Mouse (Mus musculus) heart, postnatal 0 days (tissue): ENCODE measurements around the gene Slc12a3. TPM values are rescaled to one million over a fixed set of nuclear protein-coding genes. Genes with fewer than 3 reads are reported as not detected.

Experiments used
- ATAC-seq: fragments of 200-750 bp; cut with Nextera tagmentation; 2 replicates; pipeline ENCODE4 v1.8.0; 2017; ENCODE audit warnings: low read depth, moderate number of reproducible peaks, moderate library complexity; ENCODE audit not compliant: insufficient read depth
- DNase-seq: peaks from one replicate; pipeline ENCODE4 v3.0.0-alpha.2; 2016; ENCODE audit warnings: low spot score
- H3K27ac ChIP-seq: fragments of 300-500 bp; sonication (generic); 2 replicates; pipeline ENCODE4 v1.5.1; 2014; ENCODE audit warnings: low read depth, mild to moderate bottlenecking
- H3K27me3 ChIP-seq: fragments of 300-500 bp; sonication (generic); 2 replicates; pipeline ENCODE4 v1.6.1; 2014; ENCODE audit warnings: low read length, mixed read lengths; ENCODE audit not compliant: control insufficient read depth, insufficient read depth
- H3K36me3 ChIP-seq: fragments of 300-500 bp; sonication (generic); replicated peaks from 2 replicates; pipeline ENCODE4 v1.6.1; 2014; ENCODE audit warnings: low read length, mixed read lengths; ENCODE audit not compliant: control insufficient read depth, insufficient read depth
- H3K4me1 ChIP-seq: fragments of 300-500 bp; sonication (generic); 2 replicates; pipeline ENCODE4 v1.6.1; 2014; ENCODE audit warnings: antibody characterized with exemption; ENCODE audit not compliant: control insufficient read depth, insufficient read depth
- H3K4me2 ChIP-seq: fragments of 300-500 bp; sonication (generic); 2 replicates; pipeline ENCODE4 v1.6.1; 2014; ENCODE audit warnings: low read depth, mild to moderate bottlenecking, low read length, moderate library complexity
- H3K4me3 ChIP-seq: fragments of 300-500 bp; sonication (generic); 2 replicates; pipeline ENCODE4 v1.5.1; 2014; ENCODE audit warnings: low read depth, low read length
- H3K9ac ChIP-seq: fragments of 300-500 bp; sonication (generic); replicated peaks from 2 replicates; pipeline ENCODE4 v1.6.1; 2014; ENCODE audit warnings: low read depth, low read length, mixed read lengths
- H3K9me3 ChIP-seq: fragments of 300-500 bp; sonication (generic); replicated peaks from 2 replicates; pipeline ENCODE4 v1.6.1; 2016; ENCODE audit warnings: low read length; ENCODE audit not compliant: control insufficient read depth
- CTCF ChIP-seq: IDR thresholded peaks from 2 replicates; pipeline ENCODE4 v1.5.1; 2016; ENCODE audit warnings: antibody characterized with exemption, control low read depth, low read depth
- EP300 ChIP-seq: IDR thresholded peaks from 2 replicates; pipeline ENCODE4 v1.6.1; 2016; ENCODE audit warnings: antibody characterized with exemption, low read depth
- WGBS: fragments of 180-500 bp; shearing (Covaris S2); extraction: QIAGEN DNeasy Blood & Tissue Kit; methylation state at CpG from one replicate; pipeline ENCODE4 v1.1.7; 2014; 5-methylcytosine and 5-hydroxymethylcytosine counted together
- polyA plus RNA-seq: library from polyadenylated mRNA; unstranded; fragments of >200 nt; fragmentation: Nextera tagmentation; extraction: Ambion mirVana; gene quantifications from 2 replicates; pipeline ENCODE4 v1.2.1, GENCODE M21; 2015
- total RNA-seq: library from RNA; depleted of rRNA; stranded (reverse); fragments of >200 nt; gene quantifications from 2 replicates; pipeline ENCODE4 v1.2.3, GENCODE M21; 2014; ENCODE audit warnings: low replicate concordance

Slc12a3 gene
- total and polyA plus RNA-seq, 2 experiments from 2014 or later: 0.07 TPM; not detected in 1

GRCm38 (mm10) chr8:94330733-94331132, 1.7 kb downstream of the Slc12a3 start:
- peak; percentile 74 for DNase-seq
- TF ChIP-seq EP300 (no peak), CTCF (peak; percentile 90)
- no peak overlapping the region for H3K4me3 ChIP-seq
- no peaks in the 10 kb centered on the region; the same call in 1 of the 2 replicates for H3K27me3 ChIP-seq
- H3K4me2 ChIP-seq: no peak overlapping the region
- H3K36me3 ChIP-seq: no peaks in the 10 kb centered on the region
- no peak overlapping the region for H3K27ac ChIP-seq
- ATAC-seq: no peak
- no peak overlapping the region for H3K9ac ChIP-seq
- no peaks in the 10 kb centered on the region for H3K9me3 ChIP-seq
- WGBS: 26% methylated on average over 4 of the region's 4 CpGs
- no peaks in the 10 kb centered on the region for H3K4me1 ChIP-seq

- Histone ChIP-seq H3K9ac (no peak overlapping the region), H3K4me2 (no peak overlapping the region), H3K4me3 (no peak overlapping the region), H3K4me1 (no peaks in the 10 kb centered on the region), H3K9me3 (no peaks in the 10 kb centered on the region), H3K27ac (no peak overlapping the region), H3K27me3 (no peaks in the 10 kb centered on the region; the same call in 1 of the 2 replicates), H3K36me3 (no peaks in the 10 kb centered on the region)
- DNase-seq (peak; percentile 17), ATAC-seq (peak; percentile 45; the same call in 1 of the 2 replicates)
- WGBS: 37% methylated on average over 5 of the region's 5 CpGs
- TF ChIP-seq CTCF (peak; percentile 57), EP300 (no peak)
Measured at GRCm38 (mm10) chr8:94333345-94333744, 4.3 kb downstream of the Slc12a3 start.

GRCm38 (mm10) chr8:94337559-94337958, 8.6 kb downstream of the Slc12a3 start:
- H3K4me1 ChIP-seq: no peaks in the 10 kb centered on the region

DNA sequence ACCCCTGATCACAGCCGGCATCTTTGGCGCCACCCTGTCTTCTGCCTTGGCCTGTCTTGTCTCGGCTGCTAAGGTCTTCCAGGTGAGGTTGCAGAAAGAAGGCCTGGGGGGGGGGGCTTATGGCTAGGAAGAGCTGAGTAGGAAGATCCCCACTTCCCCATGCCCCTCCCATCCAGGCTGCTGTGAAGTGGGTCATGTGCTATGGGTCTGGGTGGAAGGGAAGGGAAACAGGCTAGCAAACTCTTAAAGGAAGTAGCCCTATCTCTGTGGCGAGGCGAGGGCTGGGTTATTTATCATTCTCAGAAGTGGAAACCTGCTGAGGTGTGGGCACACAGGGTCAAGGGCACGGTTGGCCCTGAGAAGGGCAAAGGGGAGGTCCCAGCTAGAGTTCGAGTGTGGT, 11.8 kb downstream of the Slc12a3 start:
- no peaks in the 10 kb centered on the region for H3K36me3 ChIP-seq
- WGBS: 77% methylated on average over 7 of the region's 7 CpGs
- no peak overlapping the region for H3K27ac ChIP-seq
- ATAC-seq (no peak), DNase-seq (no peak)
- no peaks in the 10 kb centered on the region for H3K9me3 ChIP-seq
- H3K9ac ChIP-seq: no peak overlapping the region
- TF ChIP-seq EP300 (no peak), CTCF (no peak)
- H3K4me3 ChIP-seq: no peak overlapping the region
- H3K27me3 ChIP-seq: no peaks in the 10 kb centered on the region
- no peak overlapping the region for H3K4me2 ChIP-seq
- no peaks in the 10 kb centered on the region for H3K4me1 ChIP-seq

More at GRCm38 (mm10) chr8:94337559-94337958, 8.6 kb downstream of the Slc12a3 start:
- ATAC-seq: no peak
- H3K9me3 ChIP-seq: no peaks in the 10 kb centered on the region
- no peak overlapping the region for H3K9ac ChIP-seq
- no peak for DNase-seq
- no peaks in the 10 kb centered on the region for H3K36me3 ChIP-seq
- no peak overlapping the region for H3K4me2 ChIP-seq
- H3K27me3 ChIP-seq: no peaks in the 10 kb centered on the region
- H3K27ac ChIP-seq: no peak overlapping the region
- TF ChIP-seq EP300 (no peak), CTCF (no peak)
- no peak overlapping the region for H3K4me3 ChIP-seq
- whole genome bisulfite sequencing: 65% methylated on average over 8 of the region's 8 CpGs

DNA sequence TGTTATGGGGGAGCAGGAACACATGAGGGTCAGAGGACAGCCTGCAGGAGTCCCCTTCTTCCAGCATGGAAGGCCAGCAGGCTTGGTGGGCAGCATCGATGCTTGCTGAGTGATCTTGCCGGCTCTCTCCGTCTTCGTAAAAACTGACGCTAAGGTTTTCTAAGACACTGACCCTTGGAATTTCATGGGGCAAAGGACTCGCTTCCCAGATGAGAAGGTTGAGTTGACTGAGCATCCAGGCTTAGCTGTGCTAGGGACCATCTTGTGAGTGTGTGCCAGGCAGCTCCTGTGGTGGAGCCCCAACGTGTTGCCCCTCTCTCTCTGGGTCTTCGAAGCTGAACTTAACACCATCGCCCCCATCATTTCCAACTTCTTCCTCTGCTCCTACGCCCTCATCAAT, 13.7 kb downstream of the Slc12a3 start:
- H3K9me3 ChIP-seq: no peaks in the 10 kb centered on the region
- ATAC-seq (no peak), DNase-seq (no peak)
- no peak overlapping the region for H3K27ac ChIP-seq
- no peak overlapping the region for H3K4me3 ChIP-seq
- H3K4me1 ChIP-seq: no peaks in the 10 kb centered on the region
- H3K36me3 ChIP-seq: no peaks in the 10 kb centered on the region
- H3K4me2 ChIP-seq: no peak overlapping the region
- WGBS: 85% methylated on average over 10 of the region's 10 CpGs
- TF ChIP-seq EP300: no peak
- no peak for TF ChIP-seq CTCF
- H3K9ac ChIP-seq: no peak overlapping the region
- no peaks in the 10 kb centered on the region for H3K27me3 ChIP-seq

- no peak overlapping the region for H3K4me2 ChIP-seq
- TF ChIP-seq CTCF: peak; percentile 90
- TF ChIP-seq EP300: peak; percentile 59; the same call in 1 of the 2 replicates
- H3K4me1 ChIP-seq: no peaks in the 10 kb centered on the region
- H3K9me3 ChIP-seq: no peaks in the 10 kb centered on the region
- ATAC-seq: peak; percentile 77
- no peak overlapping the region for H3K9ac ChIP-seq
- H3K27ac ChIP-seq: peak overlapping the region; percentile 43; the same call in 1 of the 2 replicates
- no peak overlapping the region for H3K4me3 ChIP-seq
- WGBS: 13% methylated on average over 6 of the region's 6 CpGs
- H3K27me3 ChIP-seq: no peaks in the 10 kb centered on the region
- peak; percentile 81 for DNase-seq
- H3K36me3 ChIP-seq: no peaks in the 10 kb centered on the region
Measured at GRCm38 (mm10) chr8:94343290-94343689, 14.3 kb downstream of the Slc12a3 start.
